Comparison of ENCODE assay signal across 14 mouse cellular contexts in the genomic region with DNA sequence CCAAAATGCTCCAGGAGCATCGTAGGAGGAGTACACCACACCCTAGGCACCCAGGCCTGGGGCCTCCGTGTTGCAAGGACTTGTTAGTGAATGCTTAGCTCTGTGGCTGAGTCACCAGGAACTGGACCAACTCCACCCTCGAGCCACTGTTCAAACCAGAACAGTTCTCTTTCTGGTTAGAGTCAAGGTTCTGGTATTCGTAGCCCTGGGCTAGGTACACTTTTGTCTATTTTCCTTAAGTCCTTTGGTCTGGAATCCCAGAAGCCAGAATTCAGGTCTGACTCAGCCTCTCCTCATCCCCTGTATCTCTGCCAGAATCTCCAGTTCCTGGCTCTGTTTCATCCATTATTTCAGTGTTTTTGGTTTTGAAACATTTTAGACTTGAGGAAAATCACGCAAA.
A peak's percentile ranks its signal among the peaks of the same experiment; 100 is the strongest.
DNase-seq lines count a peak whose midpoint lies in the region; ATAC-seq lines count a peak whose summit lies in the region.
"Had no signal": no experiment of that assay in that cellular context is flagged by ENCODE, and none has a peak within 500 bp of the region (broad histone marks: within the 10 kb centered on the region; RNA-seq: fewer than 3 reads in every experiment).

No protein-coding gene starts in this region.

- no peak for DNase-seq in frontal cortex, postnatal 25 days (ENCODE audit: low spot score in 2 of 2)
- peak; percentile 34 to 46 for DNase-seq in lung, adult 18-20 months
- DNase-seq in lung, postnatal 14 days, result no peak
- DNase-seq in ZHBTc4 (ENCODE audit: low read depth, low spot score), result peak; percentile 33
- no peak for DNase-seq in layer of hippocampus, postnatal 25 days (ENCODE audit: extremely low spot score in 1 of 2, low spot score in 1 of 2)
- DNase-seq: forebrain, postnatal 0 days; left cerebral cortex, postnatal 4 days; liver, postnatal 0 days; spleen, adult 18-20 months; thymus, adult 2 months had no signal

- ATAC-seq in frontal cortex, adult (ENCODE audit: low TSS enrichment), result peak; percentile 74
- ATAC-seq in megakaryocyte, adult 5-6 weeks (ENCODE audit: poor library complexity, severe bottlenecking), result peak; percentile 52
- ATAC-seq in granulocyte monocyte progenitor cell, adult 5-6 weeks (replicated peaks; ENCODE audit: poor library complexity, severe bottlenecking), result no peak
- ATAC-seq: forebrain, postnatal 0 days; liver, postnatal 0 days; midbrain, embryonic 13.5 days had no signal

Comparison
In these comparisons a context has a peak if more than half of its experiments do, and no peak if none do; other contexts are left out.
1. DNase-seq: peak in lung, adult 18-20 months (2 of 2) and ZHBTc4 (single experiment); none in frontal cortex, postnatal 25 days (0 of 2), lung, postnatal 14 days (single experiment) and layer of hippocampus, postnatal 25 days (0 of 2).